Mouse (Mus musculus): ENCODE data around the gene Npc1l1. TPM values are rescaled to one million over a fixed set of nuclear protein-coding genes. Genes with fewer than 3 reads are reported as not detected.

Gene Npc1l1
- polyA plus RNA-seq, 1 experiment from 2014 or later: 0.04 TPM

DNA sequence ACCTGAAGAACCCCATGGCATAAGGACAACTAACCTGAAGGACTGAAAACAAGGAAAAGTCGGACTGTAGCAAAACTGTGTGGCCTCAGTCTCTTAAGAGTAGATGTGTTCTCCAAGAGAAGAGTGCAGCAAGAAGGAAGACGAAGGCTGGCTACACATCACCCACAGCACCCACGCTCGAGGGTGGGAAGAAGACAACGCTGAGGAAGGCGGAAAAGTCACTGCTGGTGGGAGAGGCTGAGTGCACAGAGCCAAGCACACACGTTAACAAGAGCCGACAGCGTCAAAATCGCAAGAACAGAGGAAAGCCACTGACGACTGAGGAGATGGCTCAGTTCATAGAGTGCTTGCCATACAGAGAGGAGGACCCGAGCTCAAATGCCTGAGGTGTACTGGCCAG lies 66.2 kb downstream of the Npc1l1 start:
- Histone ChIP-seq H3K4me2 (ENCODE audit: low read depth, low read length) (no peak overlapping the region), H3K27ac (replicated peaks; ENCODE audit: low read depth, low read length) (no peak overlapping the region), H3K4me3 (ENCODE audit: low read depth, low read length) (no peak overlapping the region), H3K36me3 (ENCODE audit: control insufficient read depth, insufficient read depth, low read length) (no peaks in the 10 kb centered on the region), H3K9ac (ENCODE audit: low read depth, low read length) (no peak overlapping the region), H3K27me3 (replicated peaks; ENCODE audit: control insufficient read depth, insufficient read depth, low read length) (no peaks in the 10 kb centered on the region), H3K9me3 (ENCODE audit: control insufficient read depth, low read length) (no peaks in the 10 kb centered on the region), H3K4me1 (ENCODE audit: control insufficient read depth, insufficient read depth, low read length) (peaks cover 4% of the 10 kb centered on the region; the same call in 1 of the 2 replicates)
- ATAC-seq (ENCODE audit: low read depth) (no peak), DNase-seq (ENCODE audit: low spot score) (no peak)
- WGBS: 93% methylated on average over 12 of the region's 12 CpGs

DNA sequence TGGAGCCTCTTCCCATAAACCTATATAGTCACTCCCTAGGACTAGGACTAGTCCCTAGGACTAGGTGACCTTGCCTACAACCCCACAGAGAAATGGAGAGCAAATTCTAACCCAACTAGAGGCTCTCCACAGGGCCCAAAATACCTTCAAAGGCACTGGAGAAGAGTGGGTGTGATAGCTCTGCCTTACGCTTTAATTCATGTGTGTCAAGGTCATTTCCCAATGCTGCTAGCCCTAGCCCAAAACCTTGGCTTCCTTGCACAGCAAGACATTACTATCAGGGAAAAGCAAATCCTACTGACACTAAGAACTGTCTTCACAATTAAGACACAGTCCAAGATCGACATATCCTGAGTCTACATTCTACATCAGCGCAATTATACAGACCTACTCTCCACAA lies 66.9 kb downstream of the Npc1l1 start:
- DNase-seq (ENCODE audit: low spot score) (no peak), ATAC-seq (ENCODE audit: low read depth) (no peak)
- WGBS: 94% methylated on average over 3 of the region's 3 CpGs
- no peak overlapping the region for H3K9ac ChIP-seq (ENCODE audit: low read depth, low read length)
- H3K4me3 ChIP-seq (ENCODE audit: low read depth, low read length): no peak overlapping the region
- no peak overlapping the region for H3K4me2 ChIP-seq (ENCODE audit: low read depth, low read length)
- no peaks in the 10 kb centered on the region for H3K27me3 ChIP-seq (replicated peaks; ENCODE audit: control insufficient read depth, insufficient read depth, low read length)
- H3K27ac ChIP-seq (replicated peaks; ENCODE audit: low read depth, low read length): no peak overlapping the region
- no peaks in the 10 kb centered on the region for H3K36me3 ChIP-seq (ENCODE audit: control insufficient read depth, insufficient read depth, low read length)
- peaks cover 4% of the 10 kb centered on the region; the same call in 1 of the 2 replicates for H3K4me1 ChIP-seq (ENCODE audit: control insufficient read depth, insufficient read depth, low read length)
- H3K9me3 ChIP-seq (ENCODE audit: control insufficient read depth, low read length): no peaks in the 10 kb centered on the region

GRCm38 (mm10) chr11:6161549-6161948 lies 68.4 kb downstream of the Npc1l1 start:
- H3K9me3 ChIP-seq (ENCODE audit: control insufficient read depth, low read length): no peaks in the 10 kb centered on the region
- H3K27ac ChIP-seq (replicated peaks; ENCODE audit: low read depth, low read length): no peak overlapping the region
- no peak for DNase-seq (ENCODE audit: low spot score)
- H3K36me3 ChIP-seq (ENCODE audit: control insufficient read depth, insufficient read depth, low read length): no peaks in the 10 kb centered on the region
- no peak for ATAC-seq (ENCODE audit: low read depth)
- no peak overlapping the region for H3K9ac ChIP-seq (ENCODE audit: low read depth, low read length)
- H3K27me3 ChIP-seq (replicated peaks; ENCODE audit: control insufficient read depth, insufficient read depth, low read length): no peaks in the 10 kb centered on the region
- peaks cover 4% of the 10 kb centered on the region; the same call in 1 of the 2 replicates for H3K4me1 ChIP-seq (ENCODE audit: control insufficient read depth, insufficient read depth, low read length)
- H3K4me2 ChIP-seq (ENCODE audit: low read depth, low read length): no peak overlapping the region
- H3K4me3 ChIP-seq (ENCODE audit: low read depth, low read length): no peak overlapping the region

Other genes with a start within 250 kb of the Npc1l1 start
- 6.1 and 9.2 TPM in 2 replicates for gene Camk2b, start 163.8 kb downstream of the Npc1l1 start, polyA plus RNA-seq (2014; fragmentation: Nextera tagmentation; extraction: Ambion mirVana)
- gene A730071L15Rik, start 30.1 kb downstream of the Npc1l1 start, polyA plus RNA-seq (2014; fragmentation: Nextera tagmentation; extraction: Ambion mirVana): 0.26 and 0.33 TPM in 2 replicates
- gene Nudcd3, start 29.7 kb downstream of the Npc1l1 start, polyA plus RNA-seq (2014; fragmentation: Nextera tagmentation; extraction: Ambion mirVana): 31.5 and 36.0 TPM in 2 replicates
- 79.6 and 89.9 TPM in 2 replicates for gene Ddx56, start 37.6 kb upstream of the Npc1l1 start, polyA plus RNA-seq (2014; fragmentation: Nextera tagmentation; extraction: Ambion mirVana)
- gene Tmed4, start 44.7 kb upstream of the Npc1l1 start, polyA plus RNA-seq (2014; fragmentation: Nextera tagmentation; extraction: Ambion mirVana): 109 and 117 TPM in 2 replicates
- 92.5 and 93.8 TPM in 2 replicates for gene Ogdh, start 61.5 kb upstream of the Npc1l1 start, polyA plus RNA-seq (2014; fragmentation: Nextera tagmentation; extraction: Ambion mirVana)
- 11.2 and 12.4 TPM in 2 replicates for gene Zmiz2, start 158.9 kb upstream of the Npc1l1 start, polyA plus RNA-seq (2014; fragmentation: Nextera tagmentation; extraction: Ambion mirVana)
- gene Ppia, start 185.3 kb upstream of the Npc1l1 start, polyA plus RNA-seq (2014; fragmentation: Nextera tagmentation; extraction: Ambion mirVana): 4,672 and 4,857 TPM in 2 replicates
- gene H2afv, start 214.3 kb upstream of the Npc1l1 start, polyA plus RNA-seq (2014; fragmentation: Nextera tagmentation; extraction: Ambion mirVana): 428 and 463 TPM in 2 replicates
- gene Purb, start 245.8 kb upstream of the Npc1l1 start, polyA plus RNA-seq (2014; fragmentation: Nextera tagmentation; extraction: Ambion mirVana): 28.8 and 29.2 TPM in 2 replicates